Mouse (Mus musculus) midbrain, postnatal 0 days (tissue): ENCODE data around the gene Mrpl30. TPM values are rescaled to one million over a fixed set of nuclear protein-coding genes. Genes with fewer than 3 reads are reported as not detected.

ENCODE experiments used
- ATAC-seq: fragments of 200-750 bp; cut with Nextera tagmentation; 2 replicates; pipeline ENCODE4 v1.8.0; 2017; ENCODE audit warnings: moderate number of reproducible peaks, mild to moderate bottlenecking, moderate TSS enrichment, moderate library complexity; ENCODE audit not compliant: low FRiP score
- DNase-seq: peaks from one replicate; pipeline ENCODE4 v3.0.0-alpha.2; 2015; ENCODE audit warnings: low spot score
- H3K27ac ChIP-seq: fragments of 300-500 bp; sonication (generic); 2 replicates; pipeline ENCODE4 v1.5.1; 2014; ENCODE audit warnings: low read depth, mild to moderate bottlenecking, low read length, mixed read lengths
- H3K27me3 ChIP-seq: fragments of 300-500 bp; sonication (generic); 2 replicates; pipeline ENCODE4 v1.6.1; 2014; ENCODE audit warnings: low read length, control low read depth, mixed read lengths; ENCODE audit not compliant: insufficient read depth
- H3K36me3 ChIP-seq: fragments of 300-500 bp; sonication (generic); 2 replicates; pipeline ENCODE4 v1.6.1; 2014; ENCODE audit warnings: low read length, control low read depth, mixed read lengths; ENCODE audit not compliant: insufficient read depth
- H3K4me1 ChIP-seq: fragments of 300-500 bp; sonication (generic); 2 replicates; pipeline ENCODE4 v1.6.1; 2014; ENCODE audit warnings: mild to moderate bottlenecking, control low read depth, antibody characterized with exemption, low read length, mixed read lengths; ENCODE audit not compliant: insufficient read depth
- H3K4me2 ChIP-seq: fragments of 300-500 bp; sonication (generic); 2 replicates; pipeline ENCODE4 v1.6.1; 2014; ENCODE audit warnings: low read depth, mild to moderate bottlenecking, low read length, mixed read lengths; ENCODE audit not compliant: poor library complexity, severe bottlenecking
- H3K4me3 ChIP-seq: fragments of 300-500 bp; sonication (generic); 2 replicates; pipeline ENCODE4 v1.5.1; 2014; ENCODE audit warnings: low read depth, mild to moderate bottlenecking, low read length, moderate library complexity
- H3K9ac ChIP-seq: fragments of 300-500 bp; sonication (generic); replicated peaks from 2 replicates; pipeline ENCODE4 v1.6.1; 2014; ENCODE audit warnings: mild to moderate bottlenecking, low read length, moderate library complexity, mixed read lengths; ENCODE audit not compliant: poor library complexity, severe bottlenecking
- H3K9me3 ChIP-seq: fragments of 300-500 bp; sonication (generic); 2 replicates; pipeline ENCODE4 v1.6.1; 2016; ENCODE audit warnings: low read length, control low read depth
- CTCF ChIP-seq: IDR thresholded peaks from 2 replicates; pipeline ENCODE4 v1.5.1; 2016; ENCODE audit warnings: antibody characterized with exemption, mild to moderate bottlenecking
- WGBS: fragments of 180-500 bp; shearing (Covaris S2); extraction: QIAGEN DNeasy Blood & Tissue Kit; methylation state at CpG from one replicate; pipeline ENCODE4 v1.1.7; 2014; 5-methylcytosine and 5-hydroxymethylcytosine counted together
- polyA plus RNA-seq: library from polyadenylated mRNA; unstranded; fragments of >200 nt; fragmentation: Nextera tagmentation; extraction: Ambion mirVana; gene quantifications from 2 replicates; pipeline ENCODE4 v1.2.1, GENCODE M21; 2015
- total RNA-seq: library from RNA; depleted of rRNA; stranded (reverse); fragments of >200 nt; gene quantifications from 2 replicates; pipeline ENCODE4 v1.2.3, GENCODE M21; 2014

Mrpl30 gene
- total and polyA plus RNA-seq, 2 experiments from 2014 or later: 72.4 to 280 TPM

GRCm38 (mm10) chr1:37889206-37889605 is 1.1 kb upstream of the Mrpl30 start:
- Histone ChIP-seq H3K4me3 (peak overlapping the region; percentile 62; the same call in 1 of the 2 replicates), H3K36me3 (peaks cover under 1% of the 10 kb centered on the region; the same call in 1 of the 2 replicates), H3K9me3 (no peaks in the 10 kb centered on the region), H3K27me3 (no peaks in the 10 kb centered on the region), H3K9ac (no peak overlapping the region), H3K4me1 (peaks cover 7% of the 10 kb centered on the region; the same call in 1 of the 2 replicates), H3K4me2 (peak overlapping the region; percentile 78), H3K27ac (no peak overlapping the region)
- no peak for DNase-seq
- WGBS: 86% methylated on average over 7 of the region's 7 CpGs
- TF ChIP-seq CTCF: no peak
- no peak for ATAC-seq

- H3K36me3 ChIP-seq: peaks cover 18% of the 10 kb centered on the region
- peak overlapping the region; percentile 78 for H3K4me2 ChIP-seq
- no peak overlapping the region for H3K27ac ChIP-seq
- no peaks in the 10 kb centered on the region for H3K9me3 ChIP-seq
- peaks cover 7% of the 10 kb centered on the region; the same call in 1 of the 2 replicates for H3K4me1 ChIP-seq
- WGBS: 61% methylated on average over 3 of the region's 3 CpGs
- H3K27me3 ChIP-seq: no peaks in the 10 kb centered on the region
- no peak overlapping the region for H3K9ac ChIP-seq
- peak; percentile 63 for TF ChIP-seq CTCF
- peak overlapping the region; percentile 62 for H3K4me3 ChIP-seq
- DNase-seq (peak; percentile 19), ATAC-seq (no peak)
Measured at GRCm38 (mm10) chr1:37891400-37891799, 1.1 kb downstream of the Mrpl30 start.

- no peak for ATAC-seq
- Histone ChIP-seq H3K27ac (no peak overlapping the region), H3K36me3 (peaks cover 31% of the 10 kb centered on the region), H3K4me1 (peaks cover 1% of the 10 kb centered on the region; the same call in 1 of the 2 replicates), H3K4me3 (no peak overlapping the region), H3K4me2 (no peak overlapping the region), H3K9ac (no peak overlapping the region), H3K27me3 (no peaks in the 10 kb centered on the region), H3K9me3 (no peaks in the 10 kb centered on the region)
- DNase-seq: no peak
- no peak for TF ChIP-seq CTCF
Measured at GRCm38 (mm10) chr1:37894606-37895005, 4.3 kb downstream of the Mrpl30 start.

- ATAC-seq (no peak), DNase-seq (no peak)
- 75% methylated on average over 4 of the region's 4 CpGs for WGBS
- H3K36me3 ChIP-seq: peaks cover 35% of the 10 kb centered on the region
- H3K4me2 ChIP-seq: no peak overlapping the region
- no peaks in the 10 kb centered on the region for H3K27me3 ChIP-seq
- no peak overlapping the region for H3K27ac ChIP-seq
- H3K4me3 ChIP-seq: no peak overlapping the region
- TF ChIP-seq CTCF: no peak
- no peaks in the 10 kb centered on the region for H3K9me3 ChIP-seq
- no peak overlapping the region for H3K9ac ChIP-seq
- H3K4me1 ChIP-seq: no peaks in the 10 kb centered on the region
Measured at GRCm38 (mm10) chr1:37899816-37900215, 9.5 kb downstream of the Mrpl30 start.

GRCm38 (mm10) chr1:37900288-37900687 is 10.0 kb downstream of the Mrpl30 start:
- TF ChIP-seq CTCF: no peak
- no peak overlapping the region for H3K4me3 ChIP-seq
- ATAC-seq: no peak
- 58% methylated on average over 6 of the region's 6 CpGs for WGBS
- H3K4me1 ChIP-seq: no peaks in the 10 kb centered on the region
- no peak overlapping the region for H3K9ac ChIP-seq
- no peaks in the 10 kb centered on the region for H3K9me3 ChIP-seq
- H3K4me2 ChIP-seq: no peak overlapping the region
- peaks cover 33% of the 10 kb centered on the region for H3K36me3 ChIP-seq
- H3K27ac ChIP-seq: no peak overlapping the region
- H3K27me3 ChIP-seq: no peaks in the 10 kb centered on the region
- DNase-seq: no peak

GRCm38 (mm10) chr1:37903178-37903577 is 12.9 kb downstream of the Mrpl30 start:
- TF ChIP-seq CTCF: peak; percentile 60
- DNase-seq: peak; percentile 50
- no peak for ATAC-seq
- no peak overlapping the region for H3K4me2 ChIP-seq
- no peak overlapping the region for H3K27ac ChIP-seq
- H3K27me3 ChIP-seq: no peaks in the 10 kb centered on the region
- peaks cover 13% of the 10 kb centered on the region; the same call in 1 of the 2 replicates for H3K36me3 ChIP-seq
- H3K9me3 ChIP-seq: no peaks in the 10 kb centered on the region
- no peak overlapping the region for H3K9ac ChIP-seq
- 36% methylated on average over 6 of the region's 6 CpGs for WGBS
- H3K4me1 ChIP-seq: no peaks in the 10 kb centered on the region
- H3K4me3 ChIP-seq: no peak overlapping the region
